Mouse (Mus musculus): ENCODE data around the gene Cckar.
A peak's percentile ranks its signal among the peaks of the same experiment; 100 is the strongest.
"Not testable (repeated sequence)": the region's sequence is repeated elsewhere in the genome, so short reads cannot be mapped to it uniquely, and the experiment has no call there.

The Cckar gene

GRCm38 (mm10) chr5:53707235-53708177 lies at the start of gene Cckar:
Gene Cckar, minus strand, starts transcription at chr5:53707705.
- DNase-seq = peak; percentile 57 to 59

GRCm38 (mm10) chr5:53744061-53744460 lies 36.6 kb upstream of the Cckar start:
- no peak for DNase-seq

GRCm38 (mm10) chr5:53732933-53733332 lies 25.4 kb upstream of the Cckar start:
- DNase-seq = no peak

- DNase-seq = no peak
Observed at GRCm38 (mm10) chr5:53727606-53728005, 20.1 kb upstream of the Cckar start.

- DNase-seq = no peak
Observed at GRCm38 (mm10) chr5:53726011-53726410, 18.5 kb upstream of the Cckar start.

GRCm38 (mm10) chr5:53716462-53716861 lies 9.0 kb upstream of the Cckar start:
- peak; percentile 56 to 74 for DNase-seq

- DNase-seq = no peak
Observed at GRCm38 (mm10) chr5:53711277-53711676, 3.8 kb upstream of the Cckar start.

- no peak for DNase-seq
Observed at GRCm38 (mm10) chr5:53708191-53708590, 686 bp upstream of the Cckar start.

GRCm38 (mm10) chr5:53702686-53703085 lies 4.8 kb downstream of the Cckar start:
- DNase-seq = no peak

- peak in 1 of 2 experiments; percentile 37 for DNase-seq
Observed at GRCm38 (mm10) chr5:53697794-53698193, 9.7 kb downstream of the Cckar start.

GRCm38 (mm10) chr5:53696701-53697100 lies 10.8 kb downstream of the Cckar start:
- DNase-seq = no peak

GRCm38 (mm10) chr5:53692662-53693061 lies 14.8 kb downstream of the Cckar start:
- no peak for DNase-seq

- peak; percentile 38 to 57 for DNase-seq
Observed at GRCm38 (mm10) chr5:53692100-53692499, 15.4 kb downstream of the Cckar start.

- no peak for DNase-seq
Observed at GRCm38 (mm10) chr5:53691577-53691976, 15.9 kb downstream of the Cckar start.

- DNase-seq = no peak
Observed at GRCm38 (mm10) chr5:53688326-53688725, 19.2 kb downstream of the Cckar start.

GRCm38 (mm10) chr5:53686379-53686778 lies 21.1 kb downstream of the Cckar start:
- DNase-seq = no peak

- DNase-seq = no peak
Observed at GRCm38 (mm10) chr5:53685623-53686022, 21.9 kb downstream of the Cckar start.

- DNase-seq = no peak
Observed at GRCm38 (mm10) chr5:53684417-53684816, 23.1 kb downstream of the Cckar start.

- no peak for DNase-seq
Observed at GRCm38 (mm10) chr5:53683916-53684315, 23.6 kb downstream of the Cckar start.

- DNase-seq = no peak
Observed at GRCm38 (mm10) chr5:53679651-53680050, 27.9 kb downstream of the Cckar start.

- DNase-seq = no peak
Observed at GRCm38 (mm10) chr5:53678036-53678767, 29.3 kb downstream of the Cckar start.

GRCm38 (mm10) chr5:53676671-53677070 lies 30.8 kb downstream of the Cckar start:
- no peak for DNase-seq

- not testable (repeated sequence) for DNase-seq
Observed at GRCm38 (mm10) chr5:53673493-53674150, 33.9 kb downstream of the Cckar start.

All from lung, adult 18-20 months (tissue).